Mouse (Mus musculus): ENCODE data around the gene Theg.

Gene Theg

DNA sequence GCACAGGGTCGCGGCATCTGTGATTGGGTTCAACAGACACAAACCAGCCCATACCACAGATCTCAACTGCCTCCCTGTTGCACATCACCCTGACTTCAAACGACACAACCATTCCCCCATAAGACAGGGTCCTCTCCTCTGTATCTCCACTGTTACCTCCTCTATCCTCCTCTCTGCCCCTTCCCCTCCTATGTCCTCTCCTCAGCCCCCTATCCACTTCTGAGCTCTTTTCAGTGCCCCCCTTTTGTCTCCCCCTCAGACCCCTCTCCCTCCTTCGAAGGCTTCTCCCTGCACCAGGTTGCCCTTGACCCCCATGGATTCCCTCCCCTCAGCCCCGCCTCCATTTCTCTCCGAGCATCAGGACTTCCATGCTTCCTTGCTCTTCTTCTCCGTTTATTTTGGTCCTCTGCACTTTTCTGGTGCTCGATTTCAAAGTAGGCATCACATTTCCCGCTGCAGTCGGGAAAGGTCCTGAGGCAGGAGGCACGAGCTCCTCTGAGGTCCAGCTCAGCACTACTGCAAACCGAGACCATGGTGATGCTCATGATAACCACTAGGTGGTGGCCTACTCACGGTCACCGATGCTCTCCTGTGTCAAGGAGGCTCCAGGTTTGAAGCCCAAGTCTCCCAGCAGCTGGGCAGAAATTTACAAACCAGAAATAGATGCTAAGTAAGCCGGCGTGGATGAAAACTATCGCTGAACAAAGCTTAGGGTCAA is 7.9 kb upstream of the Theg start:
- peak; percentile 76 for DNase-seq (ENCODE audit: low read depth, low spot score)

- no peak for DNase-seq (ENCODE audit: low read depth, low spot score)
Observed at GRCm38 (mm10) chr10:79594111-79594510, 7.0 kb upstream of the Theg start.

GRCm38 (mm10) chr10:79590702-79591101 is 3.6 kb upstream of the Theg start:
- no peak for DNase-seq (ENCODE audit: low read depth, low spot score)

DNA sequence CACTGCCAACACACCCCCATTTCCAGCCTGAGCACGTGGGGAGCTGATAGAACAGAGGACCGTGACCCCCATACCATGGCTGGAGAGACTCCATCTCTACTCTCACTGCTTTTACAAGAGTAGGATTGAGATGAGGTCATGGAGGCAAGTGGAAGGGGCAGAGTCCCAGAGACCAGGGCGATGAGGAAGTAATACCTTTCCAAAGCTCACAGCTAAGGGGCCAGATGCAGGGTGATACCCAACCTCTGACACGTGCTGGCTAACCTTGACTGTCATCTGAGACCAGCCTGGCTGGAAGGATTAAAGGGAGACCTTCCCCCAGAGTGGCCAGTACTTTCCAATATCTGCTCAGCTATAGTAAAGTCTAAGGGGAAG is 608 bp upstream of the Theg start:
- no peak for DNase-seq (ENCODE audit: low read depth, low spot score)

GRCm38 (mm10) chr10:79586243-79586642 is 888 bp downstream of the Theg start:
- no peak for DNase-seq (ENCODE audit: low read depth, low spot score)

DNA sequence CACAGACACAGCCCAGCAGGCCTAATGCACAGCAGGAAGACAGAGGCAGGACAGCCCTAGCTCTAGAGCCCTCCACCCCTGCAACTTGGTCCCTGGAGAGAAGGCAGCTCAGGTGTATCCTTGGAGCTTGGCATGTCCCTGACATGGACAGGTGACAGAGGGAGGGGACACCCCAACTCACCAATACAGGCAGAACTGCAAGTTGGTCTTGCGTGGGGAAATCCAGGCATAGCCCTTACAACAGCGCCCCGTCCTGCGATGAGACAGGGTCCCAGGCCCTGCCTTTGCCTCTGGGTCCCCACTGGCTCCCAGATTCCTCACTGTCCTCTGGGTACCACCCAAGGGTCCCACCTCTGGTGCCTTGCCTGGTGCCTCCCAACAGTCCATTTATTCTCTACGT is 1.4 kb downstream of the Theg start:
- DNase-seq (ENCODE audit: low read depth, low spot score): no peak

DNA sequence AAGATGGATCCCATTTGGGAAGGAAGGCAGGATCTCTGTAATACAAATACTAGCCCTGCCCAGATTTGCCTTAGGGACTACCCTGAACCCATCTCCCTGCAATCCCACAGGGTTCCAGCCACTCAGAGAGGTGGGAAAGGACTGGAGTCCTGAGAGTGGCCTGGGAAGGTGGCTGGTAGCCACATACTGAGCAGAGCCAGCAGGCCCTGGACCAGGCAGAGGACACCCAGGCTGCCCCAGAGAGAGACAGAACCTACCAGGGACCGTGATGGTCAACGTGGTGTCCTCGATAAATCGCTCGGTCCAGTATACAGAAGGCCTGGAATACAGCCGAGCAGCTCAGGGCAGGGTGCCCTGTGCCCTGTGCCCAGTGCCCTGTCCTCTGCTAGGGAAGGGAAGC is 2.0 kb downstream of the Theg start:
- no peak for DNase-seq (ENCODE audit: low read depth, low spot score)

DNA sequence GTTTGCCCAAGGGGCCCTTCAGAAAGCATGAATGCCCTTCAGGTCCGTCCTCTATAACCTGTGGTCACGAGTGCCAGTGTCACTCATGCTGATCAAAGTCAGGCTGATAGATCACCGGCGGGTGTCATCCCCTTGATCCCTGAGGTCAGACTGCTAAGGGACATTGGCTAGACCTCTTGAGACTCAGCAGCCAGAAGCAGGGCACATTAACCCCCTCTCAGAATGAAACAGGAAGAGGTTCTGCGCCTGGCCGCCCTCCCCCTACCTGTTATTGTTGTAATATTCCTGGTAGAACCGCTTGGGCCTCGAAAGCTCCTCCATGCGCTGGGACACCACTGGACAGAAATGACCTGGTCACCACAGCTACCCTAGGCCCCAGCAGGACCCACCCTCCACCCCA is 2.7 kb downstream of the Theg start:
- no peak for DNase-seq (ENCODE audit: low read depth, low spot score)

GRCm38 (mm10) chr10:79584021-79584420 is 3.1 kb downstream of the Theg start:
- no peak for DNase-seq (ENCODE audit: low read depth, low spot score)

DNA sequence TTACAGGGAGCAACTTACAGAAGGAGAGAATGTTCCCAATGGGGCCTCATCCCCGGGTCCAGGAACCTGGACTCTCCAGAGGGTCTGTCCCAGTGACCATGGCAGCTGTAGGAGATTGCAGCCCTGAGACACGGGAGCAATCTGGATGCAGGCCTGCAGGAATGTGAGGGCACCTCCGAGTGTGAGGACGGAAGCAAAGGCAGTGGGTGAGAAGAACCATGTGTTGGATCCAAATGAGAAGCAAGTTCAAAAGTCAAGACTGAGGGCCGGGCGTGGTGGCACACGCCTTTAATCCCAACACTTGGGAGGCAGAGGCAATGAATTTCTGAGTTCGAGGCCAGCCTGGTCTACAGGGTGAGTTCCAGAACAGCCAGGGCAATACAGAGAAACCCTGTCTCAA is 5.6 kb downstream of the Theg start:
- no peak for DNase-seq (ENCODE audit: low read depth, low spot score)

GRCm38 (mm10) chr10:79580811-79581210 is 6.3 kb downstream of the Theg start:
- no peak for DNase-seq (ENCODE audit: low read depth, low spot score)

GRCm38 (mm10) chr10:79580356-79580755 is 6.8 kb downstream of the Theg start:
- no peak for DNase-seq (ENCODE audit: low read depth, low spot score)

DNA sequence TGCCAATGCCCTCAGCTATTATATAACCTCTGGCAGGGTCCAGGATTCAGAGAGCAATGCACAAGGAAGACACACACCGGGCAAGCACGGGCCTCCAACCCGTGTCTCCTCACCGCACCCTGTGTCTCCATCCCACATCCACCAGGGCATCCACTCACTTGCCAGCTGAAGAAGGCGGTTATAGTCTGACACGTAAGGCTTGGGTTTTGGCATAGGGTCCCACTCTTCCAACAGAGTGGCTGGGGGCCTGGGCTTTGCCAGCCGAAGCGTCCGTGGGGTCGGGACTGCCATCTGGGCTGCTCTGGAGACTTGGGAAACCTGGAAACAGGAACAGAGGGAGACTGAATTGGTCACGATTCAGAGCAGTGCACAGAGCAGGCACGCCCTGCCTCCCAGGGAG is 7.3 kb downstream of the Theg start:
- DNase-seq (ENCODE audit: low read depth, low spot score): no peak

- DNase-seq (ENCODE audit: low read depth, low spot score): no peak
Observed at GRCm38 (mm10) chr10:79578891-79579290, 8.2 kb downstream of the Theg start.

DNA sequence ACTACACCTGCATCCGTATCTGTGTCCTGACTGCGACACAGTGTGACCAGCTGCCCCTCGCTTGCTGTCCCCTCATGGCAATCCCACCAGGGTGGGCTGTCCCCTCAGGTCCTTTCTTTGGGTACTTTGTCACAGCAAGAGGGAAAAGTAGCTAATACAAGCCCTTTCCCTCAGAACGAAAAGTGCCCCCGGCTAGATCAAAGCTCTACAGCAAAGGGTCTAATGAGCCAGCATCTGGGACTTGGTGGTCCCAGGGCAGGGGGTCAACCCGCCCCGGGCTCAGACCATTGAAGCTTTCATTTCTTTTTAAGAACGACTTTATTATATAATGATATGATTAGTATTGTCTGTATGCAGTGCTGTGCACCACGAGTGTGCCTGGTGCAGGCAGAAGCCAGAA is 8.9 kb downstream of the Theg start:
- DNase-seq (ENCODE audit: low read depth, low spot score): no peak

DNA sequence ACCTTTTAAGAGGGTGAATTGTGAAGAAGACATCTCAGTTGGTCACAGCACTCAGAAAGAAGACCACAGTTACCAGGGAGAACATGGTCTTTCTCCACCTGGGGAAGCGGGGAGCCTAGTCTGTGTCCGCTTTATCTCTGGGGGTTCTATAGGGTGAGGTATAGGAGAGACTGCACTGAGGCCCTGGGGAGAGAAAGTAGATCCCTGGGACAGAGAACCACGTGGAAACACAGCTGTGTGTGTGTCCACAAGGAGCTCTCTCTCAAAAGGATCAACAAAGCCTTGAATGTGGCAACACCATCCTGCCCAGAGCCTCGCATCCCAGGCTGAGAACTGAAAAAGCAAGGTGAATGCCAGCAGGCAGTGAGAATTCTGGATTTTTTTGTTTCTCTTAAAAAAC is 9.8 kb downstream of the Theg start:
- no peak for DNase-seq (ENCODE audit: low read depth, low spot score)

DNA sequence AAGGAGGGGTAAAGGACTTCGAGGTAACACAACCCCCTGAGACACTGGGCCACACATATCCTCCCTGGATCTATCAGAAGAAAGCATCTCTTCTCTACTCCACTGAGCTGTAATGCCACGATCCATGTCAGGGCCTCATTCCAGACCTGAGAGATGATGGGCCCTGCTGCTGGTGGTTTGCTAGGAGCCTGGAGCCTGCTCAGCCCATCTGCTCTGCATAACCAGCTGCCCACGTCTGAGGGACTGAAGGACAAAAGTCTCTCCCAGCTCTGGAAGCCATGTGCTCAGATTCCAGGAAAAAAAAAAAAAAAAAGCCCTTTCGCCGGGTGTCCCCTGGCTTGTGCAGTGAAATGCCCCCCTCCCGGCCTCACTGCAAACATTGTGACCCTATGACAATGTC is 11.4 kb downstream of the Theg start:
- DNase-seq (ENCODE audit: low read depth, low spot score): no peak

GRCm38 (mm10) chr10:79574796-79575195 is 12.3 kb downstream of the Theg start:
- no peak for DNase-seq (ENCODE audit: low read depth, low spot score)

DNA sequence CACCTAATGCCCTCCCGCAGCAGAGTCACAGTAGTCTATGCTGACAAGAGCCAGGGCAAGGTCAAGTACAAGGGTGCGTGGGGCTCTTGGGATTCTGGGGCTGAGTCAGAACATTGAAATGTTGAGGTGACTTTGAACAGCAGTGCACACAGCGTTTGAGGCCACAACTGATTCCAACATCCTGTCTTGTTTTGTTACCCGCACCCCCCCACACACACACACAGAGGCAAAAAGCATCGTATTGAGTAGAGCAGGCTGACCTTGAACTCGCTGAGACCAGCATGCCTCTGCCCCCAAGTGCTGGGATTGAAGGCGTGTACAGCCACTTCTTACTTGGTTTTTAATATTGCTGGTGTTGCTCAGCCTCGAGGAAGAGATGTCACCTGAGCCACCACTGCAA is 12.8 kb downstream of the Theg start:
- no peak for DNase-seq (ENCODE audit: low read depth, low spot score)

GRCm38 (mm10) chr10:79573611-79574010 is 13.5 kb downstream of the Theg start:
- DNase-seq (ENCODE audit: low read depth, low spot score): no peak

DNA sequence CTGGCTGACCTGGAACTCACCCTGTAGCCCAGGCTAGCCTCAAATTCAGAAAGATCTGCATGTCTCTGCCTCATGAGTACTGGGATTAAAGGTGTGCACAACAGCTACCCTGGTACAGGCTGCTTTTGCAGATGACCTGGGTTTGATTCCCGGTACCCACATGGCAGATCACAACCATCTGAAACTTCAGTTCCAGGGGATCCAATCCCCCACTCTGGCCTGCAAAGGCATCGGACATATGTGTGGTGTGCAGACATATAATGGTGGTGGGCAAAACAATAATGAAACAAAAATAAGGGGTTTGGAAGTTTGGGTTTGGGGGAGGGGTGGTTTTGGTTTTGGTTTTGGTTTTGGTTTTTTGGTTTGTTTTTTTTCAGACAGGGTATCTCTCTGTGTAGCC is 15.8 kb downstream of the Theg start:
- DNase-seq (ENCODE audit: low read depth, low spot score): no peak

GRCm38 (mm10) chr10:79569921-79570320 is 17.2 kb downstream of the Theg start:
- DNase-seq (ENCODE audit: low read depth, low spot score): no peak

GRCm38 (mm10) chr10:79559716-79560115 is 27.4 kb downstream of the Theg start:
- no peak for DNase-seq (ENCODE audit: low read depth, low spot score)

DNA sequence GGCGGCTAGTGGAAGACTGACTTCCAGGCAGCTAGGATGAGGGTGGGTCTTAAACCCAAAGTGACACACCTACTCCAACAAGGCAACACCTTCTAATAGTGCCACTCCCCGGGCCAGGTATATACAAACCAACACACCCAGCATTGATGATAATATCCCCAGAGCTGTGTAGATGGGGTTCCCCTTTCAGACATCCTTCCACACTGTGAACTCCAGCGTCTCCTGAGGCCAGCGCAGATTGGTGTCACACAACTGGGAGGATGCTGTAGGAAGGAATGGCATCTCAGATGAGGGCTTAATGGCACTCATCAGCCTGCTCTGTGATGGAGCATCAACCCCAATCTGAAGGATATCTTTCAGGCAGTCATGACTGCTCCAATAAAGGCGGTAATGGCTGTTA is 29.6 kb downstream of the Theg start:
- DNase-seq (ENCODE audit: low read depth, low spot score): no peak

All from skeletal muscle tissue, adult 2 months (tissue).